Mouse (Mus musculus) kidney, embryonic 15.5 days (tissue): ENCODE measurements around the gene Sdcbp2. TPM values are rescaled to one million over a fixed set of nuclear protein-coding genes. Genes with fewer than 3 reads are reported as not detected.
A peak's percentile ranks its signal among the peaks of the same experiment; 100 is the strongest.
"Not testable (repeated sequence)": the region's sequence is repeated elsewhere in the genome, so short reads cannot be mapped to it uniquely, and the experiment has no call there.

Experiments used
- ATAC-seq: fragments of 200-750 bp; cut with Nextera tagmentation; replicated peaks from 2 replicates; pipeline ENCODE4 v1.8.0; 2017; ENCODE audit warnings: moderate TSS enrichment; ENCODE audit not compliant: low FRiP score
- H3K27ac ChIP-seq: fragments of 300-500 bp; sonication (generic); 2 replicates; pipeline ENCODE4 v1.5.1; 2015; ENCODE audit warnings: mild to moderate bottlenecking, inconsistent platforms
- H3K27me3 ChIP-seq: fragments of 300-500 bp; sonication (generic); 2 replicates; pipeline ENCODE4 v1.6.1; 2015; ENCODE audit warnings: inconsistent platforms
- H3K36me3 ChIP-seq: fragments of 300-500 bp; sonication (generic); 2 replicates; pipeline ENCODE4 v1.6.1; 2015; ENCODE audit warnings: inconsistent platforms
- H3K4me1 ChIP-seq: fragments of 300-500 bp; sonication (generic); 2 replicates; pipeline ENCODE4 v1.6.1; 2015; ENCODE audit warnings: inconsistent platforms
- H3K4me2 ChIP-seq: fragments of 300-500 bp; sonication (generic); 2 replicates; pipeline ENCODE4 v1.6.1; 2015; ENCODE audit warnings: moderate library complexity, mild to moderate bottlenecking, inconsistent platforms
- H3K4me3 ChIP-seq: fragments of 300-500 bp; sonication (generic); replicated peaks from 2 replicates; pipeline ENCODE4 v1.5.1; 2015; ENCODE audit warnings: mild to moderate bottlenecking, inconsistent platforms
- H3K9ac ChIP-seq: fragments of 300-500 bp; sonication (generic); 2 replicates; pipeline ENCODE4 v1.6.1; 2015; ENCODE audit warnings: mild to moderate bottlenecking, inconsistent platforms
- H3K9me3 ChIP-seq: fragments of 300-500 bp; sonication (generic); replicated peaks from 2 replicates; pipeline ENCODE4 v1.6.1; 2016; ENCODE audit warnings: inconsistent platforms
- WGBS: fragments of 180-500 bp; shearing (Covaris S2); methylation state at CpG from one replicate; pipeline ENCODE4 v1.1.7; 2015; ENCODE audit warnings: mixed read lengths; 5-methylcytosine and 5-hydroxymethylcytosine counted together
- polyA plus RNA-seq: library from polyadenylated mRNA; unstranded; fragments of >200 nt; fragmentation: Nextera tagmentation; extraction: Ambion mirVana; gene quantifications from 2 replicates; pipeline ENCODE4 v1.2.1, GENCODE M21; 2015

The Sdcbp2 gene
- polyA plus RNA-seq, 1 experiment from 2014 or later = 1.4 TPM

GRCm38 (mm10) chr2:151609974-151610373 is 37.6 kb downstream of the Sdcbp2 start:
- Histone ChIP-seq H3K4me2 (no peak overlapping the region), H3K27ac (peak overlapping the region; percentile 4; the same call in 1 of the 2 replicates), H3K27me3 (no peaks in the 10 kb centered on the region), H3K4me1 (peaks cover 14% of the 10 kb centered on the region), H3K9me3 (no peaks in the 10 kb centered on the region), H3K36me3 (no peaks in the 10 kb centered on the region), H3K4me3 (no peak overlapping the region), H3K9ac (no peak overlapping the region)
- ATAC-seq = peak; percentile 89
- 22% methylated on average over 3 of the region's 3 CpGs for WGBS

GRCm38 (mm10) chr2:151615779-151616178 is 43.4 kb downstream of the Sdcbp2 start:
- ATAC-seq, H3K4me3 ChIP-seq, H3K4me2 ChIP-seq, H3K9me3 ChIP-seq, H3K9ac ChIP-seq, H3K4me1 ChIP-seq, H3K27me3 ChIP-seq, H3K36me3 ChIP-seq, H3K27ac ChIP-seq: not testable (repeated sequence)
- WGBS = 84% methylated on average over 6 of the region's 8 CpGs

GRCm38 (mm10) chr2:151616551-151617329 is 44.3 kb downstream of the Sdcbp2 start:
- 40% methylated on average over 6 of the region's 6 CpGs for WGBS
- no peaks in the 10 kb centered on the region for H3K9me3 ChIP-seq
- H3K4me2 ChIP-seq = no peak overlapping the region
- H3K36me3 ChIP-seq = no peaks in the 10 kb centered on the region
- H3K27ac ChIP-seq = no peak overlapping the region
- ATAC-seq = peak; percentile 66
- no peak overlapping the region for H3K4me3 ChIP-seq
- peaks cover 7% of the 10 kb centered on the region for H3K4me1 ChIP-seq
- H3K9ac ChIP-seq = no peak overlapping the region
- no peaks in the 10 kb centered on the region for H3K27me3 ChIP-seq

GRCm38 (mm10) chr2:151623776-151624175 is 51.4 kb downstream of the Sdcbp2 start:
- no peak for ATAC-seq
- no peak overlapping the region for H3K4me3 ChIP-seq
- no peak overlapping the region for H3K27ac ChIP-seq
- no peak overlapping the region for H3K9ac ChIP-seq
- H3K9me3 ChIP-seq = no peaks in the 10 kb centered on the region
- no peaks in the 10 kb centered on the region for H3K36me3 ChIP-seq
- H3K4me1 ChIP-seq = 0 out of 2 replicates have a peak, but pooled peaks cover 2% of the 10 kb centered on the region
- H3K4me2 ChIP-seq = no peak overlapping the region
- H3K27me3 ChIP-seq = no peaks in the 10 kb centered on the region
- WGBS = 44% methylated on average over 3 of the region's 3 CpGs

- Histone ChIP-seq H3K9ac (no peak overlapping the region), H3K4me2 (no peak overlapping the region), H3K36me3 (no peaks in the 10 kb centered on the region), H3K9me3 (no peaks in the 10 kb centered on the region), H3K27ac (no peak overlapping the region), H3K27me3 (peaks cover 15% of the 10 kb centered on the region), H3K4me3 (no peak overlapping the region), H3K4me1 (0 out of 2 replicates have a peak, but pooled peaks cover 2% of the 10 kb centered on the region)
- no peak for ATAC-seq
- 84% methylated on average over 7 of the region's 7 CpGs for WGBS
Observed at GRCm38 (mm10) chr2:151626296-151626695, 53.9 kb downstream of the Sdcbp2 start.

- H3K27me3 ChIP-seq = peaks cover 28% of the 10 kb centered on the region
- no peak overlapping the region for H3K4me2 ChIP-seq
- no peak overlapping the region for H3K9ac ChIP-seq
- H3K4me1 ChIP-seq = peaks cover 10% of the 10 kb centered on the region
- no peak overlapping the region for H3K4me3 ChIP-seq
- 90% methylated on average over 3 of the region's 3 CpGs for WGBS
- H3K27ac ChIP-seq = no peak overlapping the region
- no peaks in the 10 kb centered on the region for H3K36me3 ChIP-seq
- ATAC-seq = no peak
- no peaks in the 10 kb centered on the region for H3K9me3 ChIP-seq
Observed at GRCm38 (mm10) chr2:151628011-151628410, 55.6 kb downstream of the Sdcbp2 start.

- H3K27ac ChIP-seq = no peak overlapping the region
- H3K4me2 ChIP-seq = no peak overlapping the region
- peaks cover 40% of the 10 kb centered on the region for H3K27me3 ChIP-seq
- H3K4me3 ChIP-seq = no peak overlapping the region
- peaks cover 10% of the 10 kb centered on the region for H3K4me1 ChIP-seq
- ATAC-seq = no peak
- no peaks in the 10 kb centered on the region for H3K9me3 ChIP-seq
- H3K9ac ChIP-seq = no peak overlapping the region
- 75% methylated on average over 7 of the region's 7 CpGs for WGBS
- H3K36me3 ChIP-seq = no peaks in the 10 kb centered on the region
Observed at GRCm38 (mm10) chr2:151629310-151629709, 56.9 kb downstream of the Sdcbp2 start.

GRCm38 (mm10) chr2:151631406-151632158 is 59.2 kb downstream of the Sdcbp2 start:
- ATAC-seq = no peak
- H3K9ac ChIP-seq = peak overlapping the region; percentile 53

GRCm38 (mm10) chr2:151632159-151632814 is 59.9 kb downstream of the Sdcbp2 start, which contains the start of gene Snph:
Gene Snph (minus strand): TSS chr2:151632593.
- Histone ChIP-seq H3K9me3 (no peaks in the 10 kb centered on the region), H3K4me3 (peak within 1 kb of the TSS; percentile 57), H3K27ac (no peak within 1 kb of the TSS), H3K27me3 (peaks cover 41% of the 10 kb centered on the region), H3K4me1 (peaks cover 10% of the 10 kb centered on the region), H3K4me2 (peak within 1 kb of the TSS; percentile 97), H3K9ac (peak within 1 kb of the TSS; percentile 53), H3K36me3 (no peaks in the 10 kb centered on the region)
- under 1% methylated on average over 47 of the region's 47 CpGs for WGBS
- ATAC-seq = peak; percentile 87

More at GRCm38 (mm10) chr2:151631406-151632158, 59.2 kb downstream of the Sdcbp2 start:
- no peaks in the 10 kb centered on the region for H3K36me3 ChIP-seq
- peak overlapping the region; percentile 57 for H3K4me3 ChIP-seq
- 5% methylated on average over 22 of the region's 22 CpGs for WGBS
- no peak overlapping the region for H3K27ac ChIP-seq
- no peaks in the 10 kb centered on the region for H3K9me3 ChIP-seq
- peaks cover 41% of the 10 kb centered on the region for H3K27me3 ChIP-seq
- H3K4me2 ChIP-seq = peak overlapping the region; percentile 97
- peaks cover 10% of the 10 kb centered on the region for H3K4me1 ChIP-seq

GRCm38 (mm10) chr2:151632982-151633381 is 60.6 kb downstream of the Sdcbp2 start:
- no peaks in the 10 kb centered on the region for H3K36me3 ChIP-seq

GRCm38 (mm10) chr2:151634903-151635302 is 62.5 kb downstream of the Sdcbp2 start:
- no peak overlapping the region for H3K9ac ChIP-seq
- no peaks in the 10 kb centered on the region for H3K36me3 ChIP-seq
- peaks cover 40% of the 10 kb centered on the region for H3K27me3 ChIP-seq
- no peak overlapping the region for H3K27ac ChIP-seq
- peaks cover 10% of the 10 kb centered on the region for H3K4me1 ChIP-seq
- no peak for ATAC-seq
- 37% methylated on average over 2 of the region's 2 CpGs for WGBS
- no peaks in the 10 kb centered on the region for H3K9me3 ChIP-seq
- no peak overlapping the region for H3K4me2 ChIP-seq
- H3K4me3 ChIP-seq = no peak overlapping the region

More at GRCm38 (mm10) chr2:151632982-151633381, 60.6 kb downstream of the Sdcbp2 start:
- Histone ChIP-seq H3K9ac (no peak overlapping the region), H3K4me1 (peaks cover 10% of the 10 kb centered on the region), H3K27me3 (peaks cover 41% of the 10 kb centered on the region), H3K4me2 (peak overlapping the region; percentile 97; the same call in 1 of the 2 replicates), H3K9me3 (no peaks in the 10 kb centered on the region), H3K27ac (no peak overlapping the region), H3K4me3 (no peak overlapping the region)
- ATAC-seq = no peak
- WGBS = 43% methylated on average over 5 of the region's 5 CpGs
